Mouse (Mus musculus): Measurements from ENCODE around the gene Duox2. TPM values are rescaled to one million over a fixed set of nuclear protein-coding genes. Genes with fewer than 3 reads are reported as not detected.
A peak's percentile ranks its signal among the peaks of the same experiment; 100 is the strongest.

Gene Duox2
- polyA plus RNA-seq, 1 experiment from 2014 or later: 0.11 TPM

DNA sequence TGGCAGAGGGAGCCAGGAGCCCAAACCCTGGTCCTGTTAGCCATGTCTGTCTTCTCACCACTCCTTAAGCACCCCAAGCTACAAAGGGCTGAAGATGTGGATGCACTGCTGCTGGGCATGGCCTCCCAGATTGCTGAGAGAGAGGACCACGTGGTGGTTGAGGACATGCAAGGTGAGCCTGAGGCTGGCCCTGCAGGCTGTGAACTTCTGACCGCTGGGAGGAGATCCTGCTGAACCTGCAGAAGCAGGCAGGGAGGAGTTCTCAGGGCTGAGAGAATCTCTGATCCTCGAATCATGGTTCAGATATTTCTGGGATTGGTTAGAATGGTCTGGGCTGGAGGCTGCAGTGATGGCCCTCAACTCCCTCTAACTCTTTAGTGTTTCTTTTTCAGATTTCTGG lies 25.7 kb upstream of the Duox2 start:
- WGBS: 54% methylated on average over 3 of the region's 3 CpGs
- Histone ChIP-seq H3K36me3 (no peaks in the 10 kb centered on the region), H3K27me3 (no peaks in the 10 kb centered on the region), H3K4me1 (0 out of 2 replicates have a peak, but pooled peaks cover 3% of the 10 kb centered on the region), H3K27ac (replicated peaks) (no peak overlapping the region), H3K9me3 (replicated peaks) (no peaks in the 10 kb centered on the region), H3K9ac (no peak overlapping the region), H3K4me2 (replicated peaks) (no peak overlapping the region), H3K4me3 (replicated peaks) (no peak overlapping the region)
- ATAC-seq (ENCODE audit: insufficient number of reproducible peaks, low FRiP score, low TSS enrichment, low read depth): no peak

DNA sequence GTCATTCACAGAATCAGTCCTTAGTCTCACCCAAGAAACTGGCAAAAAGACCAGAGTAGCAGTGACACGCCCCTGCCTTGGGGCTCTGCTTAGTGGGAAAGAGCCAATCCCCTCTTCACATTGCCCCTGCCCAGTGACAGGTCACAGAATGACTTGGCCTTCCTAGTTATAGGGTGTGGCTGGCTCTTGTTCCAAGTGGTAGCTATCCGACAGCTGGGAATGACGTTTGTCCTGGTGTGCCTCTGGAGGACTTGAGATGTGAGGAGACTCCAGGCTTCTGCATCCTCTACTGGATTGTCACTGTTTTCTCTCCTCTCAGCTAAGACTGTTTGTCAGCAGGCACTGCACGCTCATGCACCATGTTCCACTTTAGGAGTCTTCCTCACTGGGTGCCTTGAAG lies 19.1 kb upstream of the Duox2 start:
- Histone ChIP-seq H3K27ac (replicated peaks) (no peak overlapping the region), H3K4me3 (replicated peaks) (no peak overlapping the region), H3K9me3 (replicated peaks) (no peaks in the 10 kb centered on the region), H3K4me2 (replicated peaks) (no peak overlapping the region), H3K36me3 (no peaks in the 10 kb centered on the region), H3K4me1 (peaks cover 13% of the 10 kb centered on the region), H3K9ac (no peak overlapping the region), H3K27me3 (peaks cover 26% of the 10 kb centered on the region)
- ATAC-seq (ENCODE audit: insufficient number of reproducible peaks, low FRiP score, low TSS enrichment, low read depth): no peak
- 60% methylated on average over 4 of the region's 4 CpGs for WGBS

- Histone ChIP-seq H3K4me2 (replicated peaks) (no peak within 1 kb of the TSS), H3K4me1 (peaks cover 13% of the 10 kb centered on the region), H3K9me3 (replicated peaks) (no peaks in the 10 kb centered on the region), H3K4me3 (replicated peaks) (no peak within 1 kb of the TSS), H3K27ac (replicated peaks) (no peak within 1 kb of the TSS), H3K27me3 (peaks cover 42% of the 10 kb centered on the region), H3K36me3 (no peaks in the 10 kb centered on the region), H3K9ac (no peak within 1 kb of the TSS)
- WGBS: 83% methylated on average over 7 of the region's 7 CpGs
- no peak for ATAC-seq (ENCODE audit: insufficient number of reproducible peaks, low FRiP score, low TSS enrichment, low read depth)
Observed at GRCm38 (mm10) chr2:122315372-122315771, 17.1 kb upstream of the Duox2 start, which contains the start of gene Duox1. Gene Duox1 (plus strand): TSS chr2:122315672.

- WGBS: 2% methylated on average over 24 of the region's 24 CpGs
- ATAC-seq (ENCODE audit: insufficient number of reproducible peaks, low FRiP score, low TSS enrichment, low read depth): 0 out of 2 replicates have a peak, but pooled peaks have one; percentile 17
- Histone ChIP-seq H3K4me3 (replicated peaks) (peak within 1 kb of the TSS; percentile 36), H3K4me1 (peaks cover 13% of the 10 kb centered on the region), H3K9me3 (replicated peaks) (no peaks in the 10 kb centered on the region), H3K27ac (replicated peaks) (no peak within 1 kb of the TSS), H3K9ac (0 out of 2 replicates have a peak within 1 kb of the TSS, but pooled peaks have one; percentile 21), H3K4me2 (replicated peaks) (peak within 1 kb of the TSS; percentile 61), H3K27me3 (peaks cover 49% of the 10 kb centered on the region), H3K36me3 (no peaks in the 10 kb centered on the region)
Observed at GRCm38 (mm10) chr2:122313536-122313935, 15.3 kb upstream of the Duox2 start, which contains the start of gene Duoxa1. Gene Duoxa1 (minus strand): TSS chr2:122313730.

DNA sequence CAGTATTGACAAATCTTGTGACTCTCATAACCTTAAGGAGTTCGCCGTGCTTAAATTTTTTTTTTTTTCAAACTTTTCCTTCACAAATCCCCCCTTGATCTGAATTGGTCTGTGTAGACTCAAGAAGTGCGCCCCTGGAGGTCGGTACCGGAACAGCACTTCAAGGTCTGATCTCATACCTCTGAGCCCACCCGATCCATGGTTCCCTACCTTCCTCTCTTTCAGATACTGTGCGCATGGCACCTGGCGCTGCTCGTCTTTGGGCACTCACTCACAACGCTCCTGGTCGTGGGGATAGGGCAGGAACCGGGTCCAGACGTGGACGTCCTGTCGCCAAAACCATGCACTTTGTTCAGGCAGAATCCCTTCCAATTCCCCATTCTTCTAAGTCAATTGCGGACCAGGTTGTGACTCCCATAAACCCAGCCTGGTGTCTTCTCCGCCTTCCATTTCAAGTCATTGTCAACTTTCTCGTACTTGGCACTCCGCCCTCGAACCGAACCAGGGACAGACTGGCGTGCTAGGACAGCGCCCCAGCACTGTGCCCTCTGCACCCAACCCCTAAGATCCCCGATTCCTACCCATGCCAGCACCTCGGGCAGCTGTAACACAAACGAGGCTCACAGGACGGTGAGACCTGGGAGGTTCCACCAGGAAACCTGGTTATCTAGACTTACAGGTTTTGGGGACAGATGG lies 14.6 kb upstream of the Duox2 start:
- ATAC-seq (ENCODE audit: insufficient number of reproducible peaks, low FRiP score, low TSS enrichment, low read depth): 0 out of 2 replicates have a peak, but pooled peaks have one; percentile 61
- Histone ChIP-seq H3K27ac (replicated peaks) (no peak overlapping the region), H3K9me3 (replicated peaks) (no peaks in the 10 kb centered on the region), H3K4me3 (replicated peaks) (peak overlapping the region; percentile 36), H3K27me3 (peaks cover 53% of the 10 kb centered on the region), H3K4me1 (peaks cover 13% of the 10 kb centered on the region), H3K9ac (0 out of 2 replicates have a peak overlapping the region, but pooled peaks have one; percentile 21), H3K36me3 (no peaks in the 10 kb centered on the region), H3K4me2 (replicated peaks) (peak overlapping the region; percentile 61)
- 4% methylated on average over 27 of the region's 27 CpGs for WGBS

- peaks cover 17% of the 10 kb centered on the region for H3K4me1 ChIP-seq
- ATAC-seq (ENCODE audit: insufficient number of reproducible peaks, low FRiP score, low TSS enrichment, low read depth): no peak
- H3K4me2 ChIP-seq (replicated peaks): no peak overlapping the region
- H3K27ac ChIP-seq (replicated peaks): no peak overlapping the region
- peaks cover 64% of the 10 kb centered on the region for H3K27me3 ChIP-seq
- WGBS: 58% methylated on average over 2 of the region's 2 CpGs
- no peak overlapping the region for H3K9ac ChIP-seq
- H3K9me3 ChIP-seq (replicated peaks): no peaks in the 10 kb centered on the region
- H3K36me3 ChIP-seq: no peaks in the 10 kb centered on the region
- no peak overlapping the region for H3K4me3 ChIP-seq (replicated peaks)
Observed at GRCm38 (mm10) chr2:122311561-122311960, 13.3 kb upstream of the Duox2 start.

DNA sequence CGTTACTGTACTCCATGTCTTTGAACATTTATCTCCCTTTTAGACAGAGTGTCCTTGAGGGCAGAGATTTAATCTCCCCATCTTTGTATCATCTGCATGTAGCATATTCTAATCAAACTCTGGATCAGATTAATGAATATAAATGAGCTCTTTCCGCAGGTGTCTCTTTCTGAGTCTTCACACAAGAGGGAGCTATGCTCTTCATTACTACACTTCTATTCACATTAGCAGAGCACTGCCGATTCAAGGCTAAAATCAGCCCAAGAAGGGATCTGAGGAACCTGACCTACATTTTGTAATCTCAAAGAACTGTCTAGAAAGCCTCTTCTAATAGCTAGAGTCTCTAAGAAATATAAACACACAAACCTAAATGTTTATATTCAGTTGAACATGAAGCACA lies 11.4 kb upstream of the Duox2 start:
- Histone ChIP-seq H3K4me1 (peaks cover 18% of the 10 kb centered on the region), H3K9ac (no peak overlapping the region), H3K4me2 (replicated peaks) (no peak overlapping the region), H3K27ac (replicated peaks) (no peak overlapping the region), H3K4me3 (replicated peaks) (no peak overlapping the region), H3K9me3 (replicated peaks) (no peaks in the 10 kb centered on the region), H3K27me3 (peaks cover 65% of the 10 kb centered on the region), H3K36me3 (no peaks in the 10 kb centered on the region)
- WGBS: 45% methylated on average over 3 of the region's 3 CpGs
- ATAC-seq (ENCODE audit: insufficient number of reproducible peaks, low FRiP score, low TSS enrichment, low read depth): no peak

GRCm38 (mm10) chr2:122306184-122306583 lies 7.9 kb upstream of the Duox2 start:
- Histone ChIP-seq H3K4me1 (peaks cover 18% of the 10 kb centered on the region), H3K9me3 (replicated peaks) (no peaks in the 10 kb centered on the region), H3K9ac (no peak overlapping the region), H3K27ac (replicated peaks) (0 out of 2 replicates have a peak overlapping the region, but pooled peaks have one; percentile 7), H3K27me3 (peaks cover 68% of the 10 kb centered on the region), H3K4me3 (replicated peaks) (no peak overlapping the region), H3K36me3 (no peaks in the 10 kb centered on the region), H3K4me2 (replicated peaks) (no peak overlapping the region)
- ATAC-seq (ENCODE audit: insufficient number of reproducible peaks, low FRiP score, low TSS enrichment, low read depth): peak; percentile 53; the same call in 1 of the 2 replicates
- 34% methylated on average over 4 of the region's 4 CpGs for WGBS

DNA sequence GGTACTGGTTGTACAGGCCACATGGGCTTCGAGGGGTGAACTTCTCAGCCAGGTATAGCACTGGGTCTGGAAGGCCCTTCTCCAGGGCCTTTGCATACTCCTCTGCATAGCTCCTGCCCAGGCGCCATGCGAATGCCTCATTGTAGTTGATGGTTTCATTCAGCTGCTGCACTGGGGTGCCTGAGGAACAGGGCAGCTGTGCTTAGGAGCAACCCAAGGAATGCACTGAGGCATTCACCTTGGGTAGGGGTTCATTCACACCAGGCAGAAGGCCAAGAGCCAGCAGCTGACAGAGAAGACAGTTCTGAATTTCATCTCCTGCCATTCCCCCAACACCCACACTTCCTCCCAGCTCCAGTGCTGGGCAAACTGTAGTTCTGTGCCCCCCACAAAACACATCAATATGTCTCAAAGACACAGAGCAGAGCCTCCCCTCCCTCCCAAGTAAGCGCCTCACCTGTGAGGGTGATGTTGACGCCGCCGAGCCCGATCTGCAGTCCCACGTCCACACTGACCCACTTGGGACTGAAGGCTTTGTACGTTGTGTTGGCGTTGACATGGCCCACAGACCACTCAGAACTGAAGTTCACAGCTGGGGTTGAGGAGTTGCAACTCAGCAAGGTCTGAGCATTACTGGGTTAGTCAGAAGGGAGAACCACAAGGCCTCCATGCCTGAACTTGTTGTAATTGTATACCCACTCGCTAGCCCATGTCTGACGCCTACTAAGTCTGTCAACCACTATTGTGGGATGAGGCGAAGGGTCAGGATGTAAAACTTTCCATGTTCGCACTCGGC lies 7.0 kb upstream of the Duox2 start:
- Histone ChIP-seq H3K4me1 (peaks cover 22% of the 10 kb centered on the region), H3K4me3 (replicated peaks) (no peak overlapping the region), H3K9ac (no peak overlapping the region), H3K9me3 (replicated peaks) (no peaks in the 10 kb centered on the region), H3K27ac (replicated peaks) (no peak overlapping the region), H3K27me3 (peaks cover 71% of the 10 kb centered on the region), H3K36me3 (no peaks in the 10 kb centered on the region), H3K4me2 (replicated peaks) (no peak overlapping the region)
- 79% methylated on average over 16 of the region's 16 CpGs for WGBS
- 0 out of 2 replicates have a peak, but pooled peaks have one; percentile 6 for ATAC-seq (ENCODE audit: insufficient number of reproducible peaks, low FRiP score, low TSS enrichment, low read depth)

DNA sequence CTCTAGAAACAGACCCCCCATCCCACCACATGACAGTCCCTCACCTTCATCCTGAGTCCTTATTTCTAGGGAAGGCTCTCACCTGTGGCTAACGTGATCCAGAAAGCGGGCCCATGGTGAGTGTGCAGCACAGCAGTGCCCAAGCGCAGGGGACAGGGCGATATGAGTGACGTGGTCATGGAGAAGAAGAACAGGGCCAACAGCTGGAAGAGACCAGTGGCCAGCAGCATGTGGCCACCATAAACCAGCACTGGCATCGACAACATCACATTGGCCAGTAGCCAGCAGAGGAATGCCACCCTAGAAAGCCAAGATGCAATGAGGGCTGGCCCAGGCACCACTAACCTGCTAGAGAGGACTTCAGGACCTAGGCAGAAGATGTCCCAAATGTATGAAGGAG lies 6.3 kb upstream of the Duox2 start:
- Histone ChIP-seq H3K9me3 (replicated peaks) (no peaks in the 10 kb centered on the region), H3K27me3 (peaks cover 77% of the 10 kb centered on the region), H3K36me3 (no peaks in the 10 kb centered on the region), H3K4me1 (peaks cover 22% of the 10 kb centered on the region), H3K4me3 (replicated peaks) (no peak overlapping the region), H3K9ac (no peak overlapping the region), H3K4me2 (replicated peaks) (no peak overlapping the region), H3K27ac (replicated peaks) (no peak overlapping the region)
- no peak for ATAC-seq (ENCODE audit: insufficient number of reproducible peaks, low FRiP score, low TSS enrichment, low read depth)
- WGBS: 94% methylated on average over 6 of the region's 6 CpGs

- Histone ChIP-seq H3K4me2 (replicated peaks) (no peak overlapping the region), H3K4me3 (replicated peaks) (no peak overlapping the region), H3K36me3 (no peaks in the 10 kb centered on the region), H3K27me3 (peaks cover 84% of the 10 kb centered on the region), H3K9me3 (replicated peaks) (no peaks in the 10 kb centered on the region), H3K27ac (replicated peaks) (no peak overlapping the region), H3K4me1 (peaks cover 38% of the 10 kb centered on the region), H3K9ac (no peak overlapping the region)
- ATAC-seq (ENCODE audit: insufficient number of reproducible peaks, low FRiP score, low TSS enrichment, low read depth): no peak
- WGBS: 9% methylated on average over 9 of the region's 9 CpGs
Observed at GRCm38 (mm10) chr2:122302574-122303241, 4.5 kb upstream of the Duox2 start.

Data from embryonic facial prominence, embryonic 15.5 days (tissue).